Mouse (Mus musculus): Measurements from ENCODE around the gene Arhgap35.

GRCm38 (mm10) chr7:16453118-16453711, 161.6 kb downstream of the Arhgap35 start:
- TF ChIP-seq CTCF (IDR thresholded peaks at IDR 0.05; ENCODE audit: extremely low read depth, insufficient read depth, low read length) (no peak), POLR2A (IDR thresholded peaks at IDR 0.05; ENCODE audit: extremely low read depth, insufficient read depth, low read length) (no peak; the same call in 1 of the 2 replicates)
